Mouse (Mus musculus) stomach, embryonic 14.5 days (tissue): Measurements from ENCODE around the gene Ttc6. TPM values are rescaled to one million over a fixed set of nuclear protein-coding genes. Genes with fewer than 3 reads are reported as not detected.

ENCODE experiments used
- ATAC-seq: fragments of 200-750 bp; cut with Nextera tagmentation; 2 replicates; pipeline ENCODE4 v1.8.0; 2017; ENCODE audit warnings: low read depth, moderate TSS enrichment; ENCODE audit not compliant: insufficient number of reproducible peaks, insufficient read depth, low FRiP score
- H3K27ac ChIP-seq: fragments of 300-500 bp; sonication (generic); 2 replicates; pipeline ENCODE4 v1.5.1; 2014; ENCODE audit warnings: mild to moderate bottlenecking, low read length, moderate library complexity, mixed read lengths
- H3K27me3 ChIP-seq: fragments of 300-500 bp; sonication (generic); 2 replicates; pipeline ENCODE4 v1.6.1; 2014; ENCODE audit warnings: low read length, control low read depth, mixed read lengths; ENCODE audit not compliant: control insufficient read depth, insufficient read depth
- H3K36me3 ChIP-seq: fragments of 300-500 bp; sonication (generic); 2 replicates; pipeline ENCODE4 v1.6.1; 2014; ENCODE audit warnings: mild to moderate bottlenecking, control low read depth, low read length, moderate library complexity, mixed read lengths; ENCODE audit not compliant: control insufficient read depth, insufficient read depth
- H3K4me1 ChIP-seq: fragments of 300-500 bp; sonication (generic); 2 replicates; pipeline ENCODE4 v1.6.1; 2014; ENCODE audit warnings: low read length, control low read depth, mixed read lengths; ENCODE audit not compliant: control insufficient read depth, insufficient read depth
- H3K4me2 ChIP-seq: fragments of 300-500 bp; sonication (generic); replicated peaks from 2 replicates; pipeline ENCODE4 v1.6.1; 2014; ENCODE audit warnings: low read depth, low read length, control low read depth
- H3K4me3 ChIP-seq: fragments of 300-500 bp; sonication (generic); 2 replicates; pipeline ENCODE4 v1.5.1; 2014; ENCODE audit warnings: low read depth, low read length, control low read depth
- H3K9ac ChIP-seq: fragments of 300-500 bp; sonication (generic); replicated peaks from 2 replicates; pipeline ENCODE4 v1.6.1; 2014; ENCODE audit warnings: low read depth, mild to moderate bottlenecking, control low read depth, low read length, moderate library complexity, mixed read lengths
- H3K9me3 ChIP-seq: fragments of 300-500 bp; sonication (generic); 2 replicates; pipeline ENCODE4 v1.6.1; 2016; ENCODE audit warnings: low read depth, low read length, control low read depth; ENCODE audit not compliant: control insufficient read depth
- WGBS: fragments of 180-500 bp; shearing (Covaris S2); extraction: QIAGEN DNeasy Blood & Tissue Kit; methylation state at CpG from one replicate; pipeline ENCODE4 v1.1.7; 2014; 5-methylcytosine and 5-hydroxymethylcytosine counted together
- polyA plus RNA-seq: library from polyadenylated mRNA; unstranded; fragments of >200 nt; fragmentation: Nextera tagmentation; extraction: Ambion mirVana; gene quantifications from 2 replicates; pipeline ENCODE4 v1.2.1, GENCODE M21; 2014

Gene Ttc6
- polyA plus RNA-seq, 1 experiment from 2014 or later: 11.4 TPM

- peak overlapping the region; percentile 46 for H3K4me3 ChIP-seq
- H3K4me1 ChIP-seq: peaks cover 7% of the 10 kb centered on the region; the same call in 1 of the 2 replicates
- H3K27me3 ChIP-seq: peaks cover 37% of the 10 kb centered on the region
- H3K36me3 ChIP-seq: no peaks in the 10 kb centered on the region
- peak overlapping the region; percentile 43 for H3K9ac ChIP-seq
- no peak for ATAC-seq
- H3K27ac ChIP-seq: peak overlapping the region; percentile 64
- 1% methylated on average over 62 of the region's 63 CpGs for WGBS
- peak overlapping the region; percentile 24 for H3K4me2 ChIP-seq
- no peaks in the 10 kb centered on the region for H3K9me3 ChIP-seq
Observed at GRCm38 (mm10) chr12:57542746-57543626, 20.9 kb upstream of the Ttc6 start.

- no peak for ATAC-seq
- Histone ChIP-seq H3K4me2 (peak overlapping the region; percentile 24; the same call in 1 of the 2 replicates), H3K27ac (peak overlapping the region; percentile 64; the same call in 1 of the 2 replicates), H3K4me1 (peaks cover 7% of the 10 kb centered on the region; the same call in 1 of the 2 replicates), H3K36me3 (no peaks in the 10 kb centered on the region), H3K9ac (peak overlapping the region; percentile 43), H3K27me3 (peaks cover 40% of the 10 kb centered on the region), H3K4me3 (peak overlapping the region; percentile 46), H3K9me3 (no peaks in the 10 kb centered on the region)
- 3% methylated on average over 10 of the region's 10 CpGs for WGBS
Observed at GRCm38 (mm10) chr12:57543627-57543991, 20.3 kb upstream of the Ttc6 start.

DNA sequence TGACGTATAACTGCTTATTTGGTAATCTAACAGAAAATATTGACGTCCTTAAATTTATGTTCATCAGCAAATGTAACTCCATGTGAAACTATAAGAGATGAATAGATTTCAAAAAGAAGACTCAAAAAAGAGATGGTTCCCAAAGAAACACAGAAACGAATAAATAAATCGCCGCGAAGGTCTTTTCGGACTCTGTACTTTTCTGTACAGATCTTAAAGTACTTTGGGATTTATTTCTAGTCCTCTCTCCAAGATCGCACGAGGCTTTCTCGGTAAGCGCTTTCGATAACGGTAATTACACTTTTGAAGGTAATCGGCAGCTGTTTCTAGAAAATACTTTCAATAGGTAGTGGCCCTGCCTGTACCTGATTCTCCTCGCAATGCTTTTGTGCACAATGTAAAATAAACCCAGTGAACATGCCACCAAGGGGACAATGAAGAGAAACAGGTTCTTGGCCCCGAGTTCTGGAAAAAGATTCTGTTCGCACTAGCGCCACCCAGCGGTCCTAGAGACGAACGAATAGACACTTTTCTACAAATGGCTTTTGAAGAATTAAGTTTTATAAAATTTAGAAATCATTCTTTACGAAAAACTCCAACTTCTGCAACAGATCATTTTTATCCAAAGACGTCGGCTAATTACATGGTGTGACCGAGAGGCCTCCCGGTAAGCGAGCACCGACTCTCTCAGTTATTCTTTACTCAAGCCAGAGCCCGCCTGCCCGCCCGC is 19.1 kb upstream of the Ttc6 start:
- Histone ChIP-seq H3K9ac (peak overlapping the region; percentile 65), H3K36me3 (no peaks in the 10 kb centered on the region), H3K4me3 (peak overlapping the region; percentile 46), H3K27me3 (peaks cover 49% of the 10 kb centered on the region), H3K9me3 (no peaks in the 10 kb centered on the region), H3K27ac (peak overlapping the region; percentile 93), H3K4me1 (0 out of 2 replicates have a peak, but pooled peaks cover 7% of the 10 kb centered on the region), H3K4me2 (peak overlapping the region; percentile 79)
- WGBS: 2% methylated on average over 31 of the region's 31 CpGs
- ATAC-seq: no peak

DNA sequence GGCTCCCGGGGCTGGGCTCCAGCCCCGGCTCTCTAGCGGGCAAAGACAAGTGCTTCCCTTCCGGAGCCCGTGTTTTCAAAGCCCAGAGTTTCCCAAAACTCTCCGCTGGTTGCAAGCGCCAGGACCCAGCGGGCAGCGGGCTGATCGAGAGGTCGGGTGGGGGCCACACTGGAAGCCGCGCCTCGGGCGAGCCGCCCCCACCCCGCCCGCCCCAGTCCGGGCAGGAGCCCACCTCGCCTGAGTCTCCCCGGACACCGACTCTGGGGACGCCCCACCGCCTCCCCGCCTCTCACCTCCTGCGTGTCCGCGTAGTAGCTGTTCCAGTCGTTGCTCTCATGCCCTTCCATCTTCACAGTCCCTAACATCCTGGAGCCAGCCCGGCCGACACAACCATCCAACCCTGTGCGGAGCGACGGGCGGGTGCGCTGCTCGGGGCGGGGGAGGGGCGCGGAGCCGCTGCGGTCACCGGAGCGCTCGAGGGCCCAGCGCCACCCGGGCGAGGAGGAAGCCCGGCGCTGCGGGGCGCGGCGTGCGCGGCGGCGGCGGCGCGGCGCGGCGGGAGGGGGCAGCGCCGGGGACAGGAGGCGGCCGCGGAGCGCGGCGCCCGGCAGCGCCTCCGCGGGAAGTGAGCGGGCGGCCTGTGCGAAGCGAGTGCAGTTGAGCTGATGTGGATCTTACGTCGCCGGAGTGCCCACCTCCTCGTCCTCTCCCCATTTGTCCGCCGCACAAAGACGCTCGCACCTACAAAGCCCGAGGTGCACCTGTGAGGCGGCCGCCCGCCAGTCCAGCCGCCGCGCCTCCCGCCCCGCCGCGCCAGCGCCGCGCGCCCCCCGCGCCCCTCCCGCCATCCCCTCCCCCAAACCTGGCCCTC is 18.3 kb upstream of the Ttc6 start:
- no peaks in the 10 kb centered on the region for H3K36me3 ChIP-seq
- H3K27me3 ChIP-seq: peaks cover 52% of the 10 kb centered on the region
- under 1% methylated on average over 100 of the region's 106 CpGs for WGBS
- peak overlapping the region; percentile 93 for H3K27ac ChIP-seq
- H3K9ac ChIP-seq: peak overlapping the region; percentile 65
- peak overlapping the region; percentile 79 for H3K4me2 ChIP-seq
- 0 out of 2 replicates have a peak, but pooled peaks cover 7% of the 10 kb centered on the region for H3K4me1 ChIP-seq
- peak overlapping the region; percentile 46 for H3K4me3 ChIP-seq
- no peaks in the 10 kb centered on the region for H3K9me3 ChIP-seq
- peak; percentile 70 for ATAC-seq

GRCm38 (mm10) chr12:57546415-57547201 is 17.3 kb upstream of the Ttc6 start, which contains the start of gene Foxa1:
Gene Foxa1, minus strand, starts transcription at chr12:57546916.
- H3K9me3 ChIP-seq: no peaks in the 10 kb centered on the region
- 0 out of 2 replicates have a peak, but pooled peaks cover 7% of the 10 kb centered on the region for H3K4me1 ChIP-seq
- H3K27me3 ChIP-seq: peaks cover 51% of the 10 kb centered on the region
- peak within 1 kb of the TSS; percentile 93 for H3K27ac ChIP-seq
- no peaks in the 10 kb centered on the region for H3K36me3 ChIP-seq
- H3K4me3 ChIP-seq: peak within 1 kb of the TSS; percentile 46
- peak within 1 kb of the TSS; percentile 65 for H3K9ac ChIP-seq
- H3K4me2 ChIP-seq: peak within 1 kb of the TSS; percentile 79
- ATAC-seq: peak; percentile 34
- under 1% methylated on average over 32 of the region's 32 CpGs for WGBS

DNA sequence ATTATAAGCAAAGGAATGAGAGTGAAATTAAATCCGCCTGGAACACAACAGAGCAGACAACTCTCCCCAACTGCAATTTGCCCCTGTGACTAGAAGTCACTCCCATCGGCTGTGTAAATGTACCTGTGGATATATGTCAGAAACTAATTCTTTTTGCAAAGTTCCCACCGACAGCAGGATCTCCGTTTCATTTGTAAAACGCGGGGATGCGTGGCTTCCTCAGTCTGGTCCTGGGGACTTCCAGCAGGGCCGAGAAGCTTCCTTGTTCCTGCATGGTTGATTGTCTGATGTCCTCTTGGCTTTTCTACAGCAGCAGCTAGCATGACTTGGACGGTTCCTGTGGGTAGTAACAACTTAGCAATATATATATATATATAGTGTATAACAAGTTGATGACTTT is 16.0 kb upstream of the Ttc6 start:
- H3K4me3 ChIP-seq: peak overlapping the region; percentile 46

GRCm38 (mm10) chr12:57548352-57548980 is 15.4 kb upstream of the Ttc6 start:
- H3K4me3 ChIP-seq: peak overlapping the region; percentile 46
- H3K27me3 ChIP-seq: peaks cover 41% of the 10 kb centered on the region
- ATAC-seq: no peak
- no peaks in the 10 kb centered on the region for H3K36me3 ChIP-seq
- 1% methylated on average over 20 of the region's 20 CpGs for WGBS
- 0 out of 2 replicates have a peak overlapping the region, but pooled peaks have one; percentile 25 for H3K9ac ChIP-seq
- peak overlapping the region; percentile 67 for H3K27ac ChIP-seq
- H3K4me1 ChIP-seq: 0 out of 2 replicates have a peak, but pooled peaks cover 7% of the 10 kb centered on the region
- peak overlapping the region; percentile 79 for H3K4me2 ChIP-seq
- H3K9me3 ChIP-seq: no peaks in the 10 kb centered on the region

More for the DNA sequence above, 16.0 kb upstream of the Ttc6 start:
- peak overlapping the region; percentile 79 for H3K4me2 ChIP-seq
- peak overlapping the region; percentile 67 for H3K27ac ChIP-seq
- peaks cover 47% of the 10 kb centered on the region for H3K27me3 ChIP-seq
- no peak for ATAC-seq
- H3K9ac ChIP-seq: 0 out of 2 replicates have a peak overlapping the region, but pooled peaks have one; percentile 25
- H3K9me3 ChIP-seq: no peaks in the 10 kb centered on the region
- 6% methylated on average over 9 of the region's 9 CpGs for WGBS
- H3K4me1 ChIP-seq: 0 out of 2 replicates have a peak, but pooled peaks cover 7% of the 10 kb centered on the region
- H3K36me3 ChIP-seq: no peaks in the 10 kb centered on the region
